Mouse (Mus musculus) MEL (cell line): ENCODE measurements around the gene Mrap.

Source experiments
- CHD1 ChIP-seq: IDR thresholded peaks from 2 replicates; pipeline ENCODE4 v1.6.1; 2012; ENCODE audit warnings: low read depth, mild to moderate bottlenecking, inconsistent platforms, low read length, improper control_type of control experiment
- CTCF ChIP-seq, 3 experiments: IDR thresholded peaks in 2 of 3; conservative IDR thresholded peaks in 1 of 3; 2 replicates each; pipeline ENCODE4 v1.5.1; 2011 to 2012; ENCODE audit warnings: low read length in 3 of 3, low read depth in 2 of 3, mild to moderate bottlenecking in 2 of 3, improper control_type of control experiment in 1 of 3, inconsistent platforms in 1 of 3, mixed read lengths in 1 of 3, moderate library complexity in 1 of 3; ENCODE audit not compliant: control insufficient read depth in 1 of 3, insufficient read depth in 1 of 3, poor library complexity in 1 of 3, severe bottlenecking in 1 of 3
- EP300 ChIP-seq, 2 experiments: IDR thresholded peaks; 2 replicates each; pipeline ENCODE4 v1.6.1; 2011; ENCODE audit warnings: improper control_type of control experiment in 2 of 2, low read length in 2 of 2, low read depth in 1 of 2, mild to moderate bottlenecking in 1 of 2
- GABPA ChIP-seq: IDR thresholded peaks from 2 replicates; pipeline ENCODE4 v1.6.1; 2012; ENCODE audit warnings: low read depth, mild to moderate bottlenecking, inconsistent platforms, low read length, improper control_type of control experiment, moderate library complexity
- HCFC1 ChIP-seq: IDR thresholded peaks from 2 replicates; pipeline ENCODE4 v1.6.1; 2012; ENCODE audit warnings: low read depth, mild to moderate bottlenecking, inconsistent platforms, low read length, improper control_type of control experiment, moderate library complexity
- MAZ ChIP-seq: IDR thresholded peaks from 2 replicates; pipeline ENCODE4 v1.6.1; 2012; ENCODE audit warnings: low read depth, mild to moderate bottlenecking, inconsistent platforms, low read length, improper control_type of control experiment
- MEF2A ChIP-seq: IDR thresholded peaks from 2 replicates; pipeline ENCODE4 v1.6.1; 2014; ENCODE audit warnings: low read depth, mild to moderate bottlenecking, inconsistent platforms, low read length, improper control_type of control experiment; ENCODE audit not compliant: poor library complexity, insufficient replicate concordance, severe bottlenecking; ENCODE audit errors: extremely low read depth
- MXI1 ChIP-seq: IDR thresholded peaks from 2 replicates; pipeline ENCODE4 v1.6.1; 2011; ENCODE audit warnings: mild to moderate bottlenecking, low read depth, low read length, improper control_type of control experiment
- MYC ChIP-seq: IDR thresholded peaks from 2 replicates; pipeline ENCODE4 v1.6.1; 2011; ENCODE audit warnings: low read depth, mild to moderate bottlenecking, low read length, improper control_type of control experiment, moderate library complexity
- NRF1 ChIP-seq: IDR thresholded peaks from 2 replicates; pipeline ENCODE4 v1.6.1; 2014; ENCODE audit warnings: low read depth, mild to moderate bottlenecking, inconsistent platforms, low read length, improper control_type of control experiment, moderate library complexity; ENCODE audit not compliant: poor library complexity, insufficient read depth, severe bottlenecking
- POLR2A ChIP-seq, 2 experiments: IDR thresholded peaks; 2 replicates each; pipeline ENCODE4 v1.6.1; 2011 to 2012; ENCODE audit warnings: low read length in 2 of 2, mild to moderate bottlenecking in 2 of 2, control low read depth in 1 of 2, improper control_type of control experiment in 1 of 2, low read depth in 1 of 2, moderate library complexity in 1 of 2; ENCODE audit not compliant: control insufficient read depth in 1 of 2, insufficient read depth in 1 of 2, poor library complexity in 1 of 2
- RCOR1 ChIP-seq: IDR thresholded peaks from 2 replicates; pipeline ENCODE4 v1.6.1; 2012; ENCODE audit warnings: low read depth, mild to moderate bottlenecking, inconsistent platforms, low read length, improper control_type of control experiment
- SIN3A ChIP-seq: IDR thresholded peaks from 2 replicates; pipeline ENCODE4 v1.6.1; 2012; ENCODE audit warnings: low read length, improper control_type of control experiment, inconsistent platforms
- USF1 ChIP-seq: IDR thresholded peaks from 2 replicates; pipeline ENCODE4 v1.6.1; 2014; ENCODE audit warnings: low read depth, mild to moderate bottlenecking, inconsistent platforms, low read length, improper control_type of control experiment, moderate library complexity

DNA sequence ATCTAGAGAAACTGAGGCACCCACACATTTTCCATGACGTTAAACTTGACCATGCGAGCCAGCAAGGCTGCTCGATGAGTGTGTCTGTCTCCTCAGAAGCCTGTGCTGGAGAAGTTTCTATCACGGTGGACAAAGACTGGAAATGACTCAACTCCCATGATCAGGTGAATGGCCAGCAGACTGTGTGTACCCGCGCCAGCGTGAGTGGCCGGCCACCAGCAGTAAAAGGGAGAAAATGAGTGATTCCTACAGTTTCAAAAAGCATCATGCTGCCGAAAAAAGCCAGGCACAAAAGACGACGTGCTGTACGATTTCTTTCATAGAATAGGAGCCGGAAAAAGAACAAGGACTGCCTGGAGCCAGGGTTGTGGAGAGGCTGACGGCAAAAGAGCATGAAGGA lies 38.6 kb upstream of the Mrap start:
- TF ChIP-seq NRF1 (no peak), CTCF (IDR thresholded peaks at IDR 0.05 in 2 of 3, conservative IDR thresholded peaks at IDR 0.05 in 1 of 3; ENCODE audit: control insufficient read depth in 1 of 3, insufficient read depth in 1 of 3, low read depth in 2 of 3, low read length in 3 of 3, poor library complexity in 1 of 3, severe bottlenecking in 1 of 3) (no peak), MAZ (no peak), CHD1 (no peak), RCOR1 (no peak), GABPA (no peak), EP300 (IDR thresholded peaks at IDR 0.05; ENCODE audit: low read depth in 1 of 2, low read length in 2 of 2) (no peak), USF1 (no peak), SIN3A (no peak), POLR2A (IDR thresholded peaks at IDR 0.05; ENCODE audit: control insufficient read depth in 1 of 2, insufficient read depth in 1 of 2, low read depth in 1 of 2, low read length in 2 of 2, poor library complexity in 1 of 2) (no peak), HCFC1 (no peak), MEF2A (no peak), MXI1 (no peak), MYC (no peak)
